Mouse (Mus musculus): ENCODE data around the gene AB124611.

- TF ChIP-seq EP300 (IDR thresholded peaks at IDR 0.05; ENCODE audit: low read depth) (no peak), CTCF (IDR thresholded peaks at IDR 0.05; ENCODE audit: low read depth) (no peak)
Measured at GRCm38 (mm10) chr9:21498284-21498902, 27.6 kb upstream of the AB124611 start.
